Mouse (Mus musculus): ENCODE results near the gene Sobp.

GRCm38 (mm10) chr10:43036646-43037454 is 137.5 kb downstream of the Sobp start:
- TF ChIP-seq CTCF (conservative IDR thresholded peaks at IDR 0.05; ENCODE audit: low read length) = no peak
- no peak for TF ChIP-seq NANOG (IDR thresholded peaks at IDR 0.05; ENCODE audit: borderline replicate concordance, low read length)
- no peak for TF ChIP-seq POU5F1 (IDR thresholded peaks at IDR 0.05; ENCODE audit: borderline replicate concordance, low read length)
